Mouse (Mus musculus) stomach, postnatal 0 days (tissue): ENCODE results near the gene Gm13285. TPM values are rescaled to one million over a fixed set of nuclear protein-coding genes. Genes with fewer than 3 reads are reported as not detected.
"Not testable (repeated sequence)": the region's sequence is repeated elsewhere in the genome, so short reads cannot be mapped to it uniquely, and the experiment has no call there.

Experiments used
- ATAC-seq: fragments of 200-750 bp; cut with Nextera tagmentation; 2 replicates; pipeline ENCODE4 v1.8.0; 2017; ENCODE audit not compliant: low FRiP score, low TSS enrichment
- DNase-seq: peaks from one replicate; pipeline ENCODE4 v3.0.0-alpha.2; 2016; ENCODE audit warnings: low spot score
- H3K27ac ChIP-seq: fragments of 300-500 bp; sonication (generic); replicated peaks from 2 replicates; pipeline ENCODE4 v1.5.1; 2014; ENCODE audit warnings: mild to moderate bottlenecking, control low read depth
- H3K27me3 ChIP-seq: fragments of 300-500 bp; sonication (generic); 2 replicates; pipeline ENCODE4 v1.6.1; 2014; ENCODE audit warnings: low read length; ENCODE audit not compliant: control insufficient read depth, insufficient read depth
- H3K36me3 ChIP-seq: fragments of 300-500 bp; sonication (generic); 2 replicates; pipeline ENCODE4 v1.6.1; 2014; ENCODE audit warnings: low read length, mixed read lengths; ENCODE audit not compliant: control insufficient read depth, insufficient read depth
- H3K4me1 ChIP-seq: fragments of 300-500 bp; sonication (generic); replicated peaks from 2 replicates; pipeline ENCODE4 v1.6.1; 2014; ENCODE audit warnings: antibody characterized with exemption; ENCODE audit not compliant: control insufficient read depth, insufficient read depth
- H3K4me2 ChIP-seq: fragments of 300-500 bp; sonication (generic); replicated peaks from 2 replicates; pipeline ENCODE4 v1.6.1; 2014; ENCODE audit warnings: low read depth, mild to moderate bottlenecking, control low read depth, moderate library complexity
- H3K4me3 ChIP-seq: fragments of 300-500 bp; sonication (generic); 2 replicates; pipeline ENCODE4 v1.5.1; 2014; ENCODE audit warnings: low read depth, low read length, control low read depth
- H3K9ac ChIP-seq: fragments of 300-500 bp; sonication (generic); 2 replicates; pipeline ENCODE4 v1.6.1; 2014; ENCODE audit warnings: mild to moderate bottlenecking, low read length, control low read depth, mixed read lengths
- H3K9me3 ChIP-seq: fragments of 300-500 bp; sonication (generic); 2 replicates; pipeline ENCODE4 v1.6.1; 2016; ENCODE audit warnings: low read length; ENCODE audit not compliant: control insufficient read depth
- CTCF ChIP-seq: IDR thresholded peaks from 2 replicates; pipeline ENCODE4 v1.5.1; 2016; ENCODE audit warnings: antibody characterized with exemption, low read depth, mild to moderate bottlenecking, moderate library complexity
- EP300 ChIP-seq: optimal IDR thresholded peaks from 2 replicates; pipeline ENCODE3; 2016; ENCODE audit warnings: antibody characterized with exemption
- WGBS: fragments of 180-500 bp; shearing (Covaris S2); extraction: QIAGEN DNeasy Blood & Tissue Kit; methylation state at CpG from one replicate; pipeline ENCODE4 v1.1.7; 2014; 5-methylcytosine and 5-hydroxymethylcytosine counted together
- polyA plus RNA-seq: library from polyadenylated mRNA; unstranded; fragments of >200 nt; fragmentation: Nextera tagmentation; extraction: Ambion mirVana; gene quantifications from 2 replicates; pipeline ENCODE4 v1.2.1, GENCODE M21; 2015

The Gm13285 gene
- polyA plus RNA-seq, 1 experiment from 2014 or later: 0.92 TPM

DNA sequence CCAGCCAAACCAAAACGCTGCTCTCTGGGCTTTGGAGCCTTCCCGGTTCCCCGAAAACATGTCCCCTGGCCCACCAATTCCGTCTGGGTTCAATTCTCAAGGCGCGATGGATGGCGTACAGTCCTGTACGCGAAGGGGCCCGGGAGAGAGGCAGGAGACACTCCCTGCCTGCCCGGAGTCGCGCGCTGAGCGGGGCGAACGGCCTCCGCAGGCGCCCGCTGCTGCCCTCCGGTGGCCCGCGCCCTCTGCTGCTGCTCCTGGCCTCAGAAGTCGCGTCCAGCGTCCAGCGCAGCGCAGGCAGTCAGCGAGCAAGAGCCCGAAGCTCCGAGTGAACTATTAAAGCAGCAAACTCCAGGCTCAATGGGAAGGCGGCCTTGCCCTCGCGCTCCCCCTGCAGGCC is 6.3 kb downstream of the Gm13285 start:
- not testable (repeated sequence) for ATAC-seq, H3K36me3 ChIP-seq, H3K9me3 ChIP-seq, H3K27ac ChIP-seq, H3K9ac ChIP-seq, H3K4me2 ChIP-seq, H3K4me1 ChIP-seq, H3K27me3 ChIP-seq, H3K4me3 ChIP-seq, DNase-seq
- peak; percentile 46 for TF ChIP-seq CTCF
- WGBS: 3% methylated on average over 6 of the region's 34 CpGs

DNA sequence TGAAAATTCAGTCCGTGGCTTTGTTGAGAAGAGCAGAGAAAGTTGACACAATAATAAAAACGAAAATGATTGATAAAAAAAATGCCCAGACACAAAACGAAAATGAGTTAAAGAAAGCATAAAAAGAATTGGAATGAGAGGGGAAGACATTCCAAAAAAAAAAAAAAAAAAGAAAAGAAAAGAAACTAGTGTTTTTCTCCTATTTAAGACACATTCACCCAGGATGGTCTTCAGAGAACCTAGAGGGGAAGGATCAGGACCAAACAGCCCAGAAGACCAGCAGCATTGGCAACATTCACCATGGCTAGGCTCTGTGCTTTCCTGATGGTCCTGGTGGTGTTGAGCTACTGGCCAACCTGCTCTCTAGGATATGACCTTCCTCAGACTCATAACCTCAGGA is 16.5 kb downstream of the Gm13285 start, which contains the start of gene Ifna7:
Gene Ifna7, plus strand, starts transcription at position 301 of the 400 bp plus-strand sequence.
- H3K36me3 ChIP-seq: no peaks in the 10 kb centered on the region
- H3K27ac ChIP-seq: no peak within 1 kb of the TSS
- no peaks in the 10 kb centered on the region for H3K27me3 ChIP-seq
- no peak within 1 kb of the TSS for H3K4me3 ChIP-seq
- H3K9ac ChIP-seq: no peak within 1 kb of the TSS
- ATAC-seq: no peak
- no peaks in the 10 kb centered on the region for H3K9me3 ChIP-seq
- no peak within 1 kb of the TSS for H3K4me2 ChIP-seq
- TF ChIP-seq CTCF (no peak), EP300 (no peak)
- H3K4me1 ChIP-seq: no peaks in the 10 kb centered on the region
- 54% methylated on average over 3 of the region's 3 CpGs for WGBS
- DNase-seq: no peak

DNA sequence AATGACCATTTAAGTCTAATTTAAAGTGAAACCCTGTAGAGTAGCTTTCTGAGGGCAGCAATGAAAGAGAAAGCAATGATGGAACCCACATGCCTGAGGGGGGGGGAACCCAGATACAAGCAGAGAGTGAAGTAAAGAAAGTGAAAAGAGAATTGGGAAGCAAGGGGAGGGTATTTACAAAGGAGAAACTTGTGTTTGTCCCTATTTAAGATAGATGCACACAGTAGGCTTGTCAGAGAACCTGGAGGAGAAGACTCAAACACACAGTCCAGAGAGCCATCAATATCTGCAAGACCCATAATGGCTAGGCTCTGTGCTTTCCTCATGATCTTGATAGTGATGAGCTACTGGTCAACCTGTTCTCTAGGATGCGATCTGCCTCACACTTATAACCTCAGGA is 20.2 kb downstream of the Gm13285 start, which contains the start of gene Ifna11:
Gene Ifna11, plus strand, starts transcription at position 301 of the 400 bp plus-strand sequence.
- Histone ChIP-seq H3K27me3 (no peaks in the 10 kb centered on the region), H3K4me2 (no peak within 1 kb of the TSS), H3K4me1 (no peaks in the 10 kb centered on the region), H3K9ac (no peak within 1 kb of the TSS), H3K9me3 (no peaks in the 10 kb centered on the region), H3K4me3 (no peak within 1 kb of the TSS), H3K27ac (no peak within 1 kb of the TSS), H3K36me3 (no peaks in the 10 kb centered on the region)
- ATAC-seq: no peak
- 100% methylated on average over 1 of the region's 1 CpGs for WGBS
- no peak for TF ChIP-seq CTCF
- TF ChIP-seq EP300: no peak
- DNase-seq: no peak

DNA sequence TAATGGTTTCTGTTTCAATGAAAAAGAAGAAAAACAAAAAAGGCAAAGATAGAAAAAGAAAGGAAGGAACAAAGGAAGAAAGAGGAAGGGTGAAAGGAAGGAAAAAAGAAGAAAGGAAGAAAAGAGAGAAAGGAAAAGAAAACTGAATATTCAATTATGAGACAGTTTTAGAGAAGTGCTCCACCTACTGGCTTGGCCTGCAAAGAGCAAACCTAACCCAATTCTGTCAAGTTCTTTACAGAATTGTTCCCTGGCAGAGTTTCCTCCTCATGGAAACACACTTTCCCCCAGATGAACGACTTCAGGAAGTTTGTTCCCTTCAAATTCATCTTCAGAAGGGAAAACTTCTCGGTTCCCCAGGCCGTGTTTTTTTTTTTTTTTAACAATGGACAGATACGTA is 23.5 kb downstream of the Gm13285 start:
- no peak overlapping the region for H3K4me3 ChIP-seq
- no peaks in the 10 kb centered on the region for H3K9me3 ChIP-seq
- WGBS: 21% methylated on average over 4 of the region's 4 CpGs
- no peak for ATAC-seq
- H3K36me3 ChIP-seq: no peaks in the 10 kb centered on the region
- TF ChIP-seq CTCF (peak; percentile 71), EP300 (no peak)
- no peaks in the 10 kb centered on the region for H3K27me3 ChIP-seq
- no peak overlapping the region for H3K27ac ChIP-seq
- H3K4me2 ChIP-seq: no peak overlapping the region
- no peak for DNase-seq
- H3K4me1 ChIP-seq: no peaks in the 10 kb centered on the region
- H3K9ac ChIP-seq: no peak overlapping the region

DNA sequence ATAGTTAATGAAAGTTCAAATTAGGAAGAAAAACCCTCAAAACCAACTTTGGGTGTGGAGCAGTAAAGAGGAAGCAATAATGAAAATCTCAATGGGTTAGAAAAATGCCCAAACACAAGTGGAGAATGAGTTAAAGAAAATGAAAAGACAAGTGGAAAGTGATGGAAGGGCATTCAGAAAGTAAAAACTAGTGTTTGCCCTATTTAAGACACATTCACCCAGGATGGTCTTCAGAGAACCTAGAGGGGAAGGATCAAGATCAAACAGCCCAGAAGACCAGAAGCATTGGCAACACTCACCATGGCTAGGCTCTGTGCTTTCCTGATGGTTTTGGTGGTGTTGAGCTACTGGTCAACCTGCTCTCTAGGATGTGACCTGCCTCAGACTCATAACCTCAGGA is 27.7 kb downstream of the Gm13285 start, which contains the start of gene Ifna6:
Gene Ifna6, plus strand, starts transcription at position 301 of the 400 bp plus-strand sequence.
- not testable (repeated sequence) for H3K36me3 ChIP-seq, H3K27me3 ChIP-seq, ATAC-seq, DNase-seq, H3K27ac ChIP-seq, H3K4me1 ChIP-seq, H3K4me2 ChIP-seq, H3K9me3 ChIP-seq, H3K4me3 ChIP-seq, H3K9ac ChIP-seq

DNA sequence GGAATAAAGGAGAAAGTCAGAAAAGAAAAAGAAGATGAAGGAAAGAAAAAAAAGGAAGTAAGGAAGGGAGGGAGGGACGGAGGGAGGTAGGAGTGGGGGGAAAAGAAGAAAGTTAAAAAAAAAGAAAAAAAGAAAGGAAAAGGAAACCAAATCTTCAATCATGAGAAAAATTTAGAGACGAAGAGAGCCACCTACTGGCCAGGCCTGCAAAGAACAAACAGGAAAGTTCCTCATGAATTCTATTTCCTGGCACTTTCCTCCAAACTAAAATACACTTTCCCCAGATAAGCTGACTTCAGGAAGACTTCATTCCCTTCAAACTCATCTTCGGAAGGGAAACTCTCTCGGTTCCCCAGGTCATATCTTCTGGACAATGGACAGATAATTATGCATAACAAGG is 31.1 kb downstream of the Gm13285 start:
- no peaks in the 10 kb centered on the region for H3K27me3 ChIP-seq
- peak; percentile 31 for DNase-seq
- no peak for TF ChIP-seq EP300
- peak; percentile 66 for TF ChIP-seq CTCF
- H3K9me3 ChIP-seq: no peaks in the 10 kb centered on the region
- H3K36me3 ChIP-seq: no peaks in the 10 kb centered on the region
- no peak overlapping the region for H3K4me3 ChIP-seq
- H3K4me2 ChIP-seq: no peak overlapping the region
- ATAC-seq: no peak
- 32% methylated on average over 4 of the region's 4 CpGs for WGBS
- H3K4me1 ChIP-seq: no peaks in the 10 kb centered on the region
- no peak overlapping the region for H3K9ac ChIP-seq
- H3K27ac ChIP-seq: no peak overlapping the region

DNA sequence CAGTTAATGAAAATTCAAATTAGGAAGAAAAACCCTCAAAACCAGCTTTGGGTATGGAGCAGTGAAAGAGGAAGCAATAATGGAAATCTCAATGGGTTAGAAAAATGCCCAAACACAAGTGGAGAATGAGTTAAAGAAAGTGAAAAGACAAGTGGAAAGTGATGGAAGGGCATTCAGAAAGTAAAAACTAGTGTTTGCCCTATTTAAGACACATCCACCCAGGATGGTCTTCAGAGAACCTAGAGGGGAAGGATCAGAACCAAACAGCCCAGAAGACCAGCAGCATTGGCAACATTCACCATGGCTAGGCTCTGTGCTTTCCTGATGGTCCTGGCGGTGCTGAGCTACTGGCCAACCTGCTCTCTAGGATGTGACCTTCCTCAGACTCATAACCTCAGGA is 35.8 kb downstream of the Gm13285 start, which contains the start of gene Ifna5:
Gene Ifna5, plus strand, starts transcription at position 301 of the 400 bp plus-strand sequence.
- H3K4me3 ChIP-seq, H3K27me3 ChIP-seq, H3K9me3 ChIP-seq, H3K27ac ChIP-seq, H3K4me2 ChIP-seq, ATAC-seq, H3K4me1 ChIP-seq, H3K36me3 ChIP-seq, DNase-seq, H3K9ac ChIP-seq: not testable (repeated sequence)
- 64% methylated on average over 1 of the region's 1 CpGs for WGBS
